ENCODE assay signal across 9 mouse cellular contexts in the genomic region with DNA sequence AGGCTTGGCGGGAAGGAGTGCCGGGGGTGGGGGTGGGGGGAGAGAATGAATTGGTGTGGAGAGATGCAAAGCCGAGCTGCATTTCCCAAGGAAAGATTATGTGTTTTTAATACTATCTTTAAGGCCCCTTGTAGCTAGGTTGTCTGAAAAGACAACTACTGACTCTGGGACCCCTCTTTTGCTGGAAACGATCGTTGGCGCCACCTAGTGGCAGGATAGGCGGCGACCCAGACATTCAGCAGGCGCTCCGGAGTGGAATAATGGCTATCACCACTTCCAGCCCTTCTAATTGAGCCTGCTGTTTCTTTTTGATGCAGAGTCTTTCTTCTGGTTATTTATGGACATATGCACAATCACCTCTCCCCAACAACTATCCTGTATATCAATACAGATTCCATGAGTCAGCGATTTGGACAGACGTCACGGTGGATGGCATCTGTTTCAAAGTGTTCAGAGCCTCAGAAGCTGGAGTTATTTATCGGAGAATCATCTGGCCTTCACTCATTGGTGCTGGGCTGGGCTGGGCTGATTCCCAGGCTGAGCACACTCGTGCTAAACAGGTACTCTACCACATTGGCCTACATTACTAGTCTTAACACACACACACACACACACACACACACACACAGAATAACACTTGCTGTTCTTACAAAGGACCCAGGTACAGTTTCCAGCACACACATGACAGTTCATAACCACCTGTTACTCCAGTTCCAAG. TPM values are rescaled to one million over a fixed set of nuclear protein-coding genes. Genes with fewer than 3 reads are reported as not detected.
DNase-seq lines count a peak whose midpoint lies in the region; ATAC-seq and TF ChIP-seq lines count a peak whose summit lies in the region.
"Had no signal": no experiment of that assay in that cellular context is flagged by ENCODE, and none has a peak within 500 bp of the region (broad histone marks: within the 10 kb centered on the region; RNA-seq: fewer than 3 reads in every experiment).

No protein-coding gene starts in this region.

- H3K9me3 ChIP-seq in G1E (replicated peaks) = no peaks in the 10 kb centered on the region
- H3K9me3 ChIP-seq in forebrain, embryonic 16.5 days (ENCODE audit: control insufficient read depth, low read length) = no peaks in the 10 kb centered on the region
- H3K9me3 ChIP-seq in hindbrain, embryonic 11.5 days (ENCODE audit: control insufficient read depth, low read length) = no peaks in the 10 kb centered on the region
- H3K9me3 ChIP-seq: limb, embryonic 15.5 days had no signal

- no peaks in the 10 kb centered on the region for H3K27me3 ChIP-seq in G1E (ENCODE audit: insufficient read depth, low read length)
- no peaks in the 10 kb centered on the region for H3K27me3 ChIP-seq in forebrain, embryonic 16.5 days (replicated peaks; ENCODE audit: control insufficient read depth, insufficient read depth, low read length)
- H3K27me3 ChIP-seq in hindbrain, embryonic 11.5 days (ENCODE audit: control insufficient read depth, insufficient read depth, low read length) = no peaks in the 10 kb centered on the region
- H3K27me3 ChIP-seq: limb, embryonic 15.5 days had no signal

- H3K4me2 ChIP-seq in forebrain, embryonic 16.5 days (ENCODE audit: low read length) = no peak overlapping the region
- no peak overlapping the region for H3K4me2 ChIP-seq in hindbrain, embryonic 11.5 days (replicated peaks; ENCODE audit: low read depth, low read length)
- H3K4me2 ChIP-seq: limb, embryonic 15.5 days had no signal

- TF ChIP-seq CTCF in G1E (IDR thresholded peaks at IDR 0.05; ENCODE audit: low read depth, low read length) = peak; percentile 32; the same call in 1 of the 2 replicates

- WGBS in forebrain, embryonic 16.5 days = 17% methylated on average over 15 of the region's 15 CpGs
- 19% methylated on average over 15 of the region's 15 CpGs for WGBS in hindbrain, embryonic 11.5 days

- H3K36me3 ChIP-seq in G1E (replicated peaks) = no peaks in the 10 kb centered on the region
- no peaks in the 10 kb centered on the region for H3K36me3 ChIP-seq in forebrain, embryonic 16.5 days (ENCODE audit: control insufficient read depth, insufficient read depth)
- no peaks in the 10 kb centered on the region for H3K36me3 ChIP-seq in hindbrain, embryonic 11.5 days (ENCODE audit: control insufficient read depth, insufficient read depth, low read length)
- H3K36me3 ChIP-seq: limb, embryonic 15.5 days had no signal

- H3K4me3 ChIP-seq in G1E (ENCODE audit: low read depth, low read length) = no peak overlapping the region
- H3K4me3 ChIP-seq in forebrain, embryonic 16.5 days (replicated peaks; ENCODE audit: low read length) = no peak overlapping the region
- H3K4me3 ChIP-seq in hindbrain, embryonic 11.5 days (ENCODE audit: low read depth, low read length) = no peak overlapping the region
- H3K4me3 ChIP-seq: limb, embryonic 15.5 days had no signal

- peak; percentile 9 for DNase-seq in G1E (ENCODE audit: low spot score)
- DNase-seq in c-Kit-positive CD71-negative TER-119-negative erythroid progenitor cells, embryonic 14.5 days (ENCODE audit: low read depth) = peak; percentile 47
- DNase-seq in hindbrain, embryonic 11.5 days (ENCODE audit: low spot score) = peak; percentile 87
- DNase-seq in layer of hippocampus, postnatal 25 days (ENCODE audit: extremely low spot score in 1 of 2, low spot score in 1 of 2) = peak; percentile 87 to 95
- peak; percentile 84 for DNase-seq in right cerebral cortex, postnatal 14 days
- peak; percentile 37 to 58 for DNase-seq in urinary bladder, postnatal 36 days (ENCODE audit: low spot score in 2 of 2)

- no peak overlapping the region for H3K27ac ChIP-seq in forebrain, embryonic 16.5 days (ENCODE audit: low read length)
- no peak overlapping the region for H3K27ac ChIP-seq in hindbrain, embryonic 11.5 days (ENCODE audit: low read depth, low read length)
- H3K27ac ChIP-seq: limb, embryonic 15.5 days had no signal

- H3K4me1 ChIP-seq in G1E (ENCODE audit: insufficient read depth, low read depth, low read length) = no peaks in the 10 kb centered on the region
- no peaks in the 10 kb centered on the region for H3K4me1 ChIP-seq in forebrain, embryonic 16.5 days (replicated peaks; ENCODE audit: control insufficient read depth, insufficient read depth, low read length)
- H3K4me1 ChIP-seq in hindbrain, embryonic 11.5 days (replicated peaks; ENCODE audit: control insufficient read depth, insufficient read depth, low read length) = no peaks in the 10 kb centered on the region

- no peak overlapping the region for H3K9ac ChIP-seq in forebrain, embryonic 16.5 days (replicated peaks; ENCODE audit: low read depth, low read length)
- H3K9ac ChIP-seq in hindbrain, embryonic 11.5 days (ENCODE audit: low read depth, low read length) = no peak overlapping the region
- H3K9ac ChIP-seq: limb, embryonic 15.5 days had no signal

- ATAC-seq in G1E (ENCODE audit: extremely low read depth, insufficient number of reproducible peaks, low FRiP score, poor library complexity, severe bottlenecking) = no peak; the same call in 1 of the 2 replicates
- ATAC-seq in forebrain, embryonic 16.5 days = peak; percentile 85
- peak; percentile 74 for ATAC-seq in hindbrain, embryonic 11.5 days (ENCODE audit: low FRiP score)
- ATAC-seq in megakaryocyte, adult 5-6 weeks (ENCODE audit: poor library complexity, severe bottlenecking) = peak; percentile 70

RNA-seq across cellular contexts. Expression of a gene that starts 24.9 kb away (rescaled TPM):
- total RNA-seq in G1E (2014; fragmentation: Nextera tagmentation) (not detected in 2 replicates), G1E (2017) (0.11 TPM in 1 of 2 replicates, not detected in the other)
- polyA plus RNA-seq in G1E (2012) = not detected in 2 replicates
- polyA plus RNA-seq in forebrain, embryonic 16.5 days (2015; fragmentation: Nextera tagmentation; extraction: Ambion mirVana) = 0.14 TPM in 1 of 2 replicates, not detected in the other
- 0.08 and 0.45 TPM in 2 replicates for polyA plus RNA-seq in hindbrain, embryonic 11.5 days (2014; fragmentation: Nextera tagmentation; extraction: Ambion mirVana)
- 1 to 10 TPM; 1.3 to 2.2 TPM for total RNA-seq in layer of hippocampus, postnatal 25 days (2021)
- total RNA-seq in megakaryocyte, adult 5-6 weeks (2015) = not detected in 2 replicates
- not detected in 2 replicates for total RNA-seq in megakaryocyte, adult 5-6 weeks (2017)

RNA-seq across cellular contexts. Expression of a gene that starts 53.5 kb away (rescaled TPM):
- total RNA-seq in G1E (2014; fragmentation: Nextera tagmentation) = not detected in 2 replicates
- total RNA-seq in G1E (2017) = 1.3 TPM in 2 replicates
- polyA plus RNA-seq in G1E (2012) = not detected in 2 replicates
- polyA plus RNA-seq in forebrain, embryonic 16.5 days (2015; fragmentation: Nextera tagmentation; extraction: Ambion mirVana) = not detected in 2 replicates
- not detected in 2 replicates for polyA plus RNA-seq in hindbrain, embryonic 11.5 days (2014; fragmentation: Nextera tagmentation; extraction: Ambion mirVana)
- total RNA-seq in layer of hippocampus, postnatal 25 days (2021) = not detected
- 28.4 and 35.7 TPM in 2 replicates for total RNA-seq in megakaryocyte, adult 5-6 weeks (2015)
- total RNA-seq in megakaryocyte, adult 5-6 weeks (2017) = 18.3 and 19.1 TPM in 2 replicates

RNA-seq across cellular contexts. Expression of a gene that starts 58.4 kb away (rescaled TPM):
- total RNA-seq in G1E (2014; fragmentation: Nextera tagmentation) (not detected in 2 replicates), G1E (2017) (not detected in 2 replicates)
- not detected in 2 replicates for polyA plus RNA-seq in G1E (2012)
- 12.9 and 16.4 TPM in 2 replicates for polyA plus RNA-seq in forebrain, embryonic 16.5 days (2015; fragmentation: Nextera tagmentation; extraction: Ambion mirVana)
- polyA plus RNA-seq in hindbrain, embryonic 11.5 days (2014; fragmentation: Nextera tagmentation; extraction: Ambion mirVana) = 5.1 and 7.0 TPM in 2 replicates
- 100 to 1,000 TPM; 380 to 428 TPM for total RNA-seq in layer of hippocampus, postnatal 25 days (2021)
- total RNA-seq in megakaryocyte, adult 5-6 weeks (2015) = not detected in 2 replicates
- not detected in 2 replicates for total RNA-seq in megakaryocyte, adult 5-6 weeks (2017)

Comparison
In these comparisons a context has a peak if more than half of its experiments do, and no peak if none do; other contexts are left out.
1. DNase-seq: peak in every context shown above with its lines; median percentile 91 in layer of hippocampus, postnatal 25 days; 87 in hindbrain, embryonic 11.5 days; 84 in right cerebral cortex, postnatal 14 days; 48 in urinary bladder, postnatal 36 days; 47 in c-Kit-positive CD71-negative TER-119-negative erythroid progenitor cells, embryonic 14.5 days; 9 in G1E.
2. RNA of a gene that starts 53.5 kb away (total RNA-seq): 18.3 to 35.7 TPM in megakaryocyte, adult 5-6 weeks; 1.3 TPM in G1E and not detected in layer of hippocampus, postnatal 25 days; every median in the first group is over 4 times any median in the second.
3. RNA of a gene that starts 58.4 kb away (total RNA-seq): 380 to 428 TPM in layer of hippocampus, postnatal 25 days; not detected in megakaryocyte, adult 5-6 weeks and not detected in G1E; every median in the first group is over 100 times any median in the second.